Mouse (Mus musculus) cerebral cortex, adult 2 months (tissue): ENCODE data around the gene Iqcf4.

Experiments
- WGBS: fragments of 180-500 bp; shearing (Covaris S2); methylation state at CpG from one replicate; pipeline ENCODE4 v1.1.7; 2018; 5-methylcytosine and 5-hydroxymethylcytosine counted together

Iqcf4 gene

GRCm38 (mm10) chr9:106570896-106571295, at the start of gene Iqcf4:
TSS of gene Iqcf4 (minus strand) at chr9:106570996.
- 89% methylated on average over 7 of the region's 7 CpGs for WGBS

- WGBS, result 67% methylated on average over 3 of the region's 3 CpGs
Measured at GRCm38 (mm10) chr9:106617496-106617895, 46.7 kb upstream of the Iqcf4 start.

GRCm38 (mm10) chr9:106616306-106616705, 45.5 kb upstream of the Iqcf4 start:
- WGBS, result 79% methylated on average over 9 of the region's 9 CpGs

GRCm38 (mm10) chr9:106614616-106615015, 43.8 kb upstream of the Iqcf4 start:
- WGBS, result 58% methylated on average over 3 of the region's 3 CpGs

GRCm38 (mm10) chr9:106613951-106614350, 43.2 kb upstream of the Iqcf4 start:
- WGBS, result 84% methylated on average over 2 of the region's 2 CpGs

GRCm38 (mm10) chr9:106610727-106611126, 39.9 kb upstream of the Iqcf4 start:
- WGBS, result 41% methylated on average over 4 of the region's 4 CpGs

- WGBS, result 16% methylated on average over 8 of the region's 8 CpGs
Measured at GRCm38 (mm10) chr9:106600546-106600945, 29.8 kb upstream of the Iqcf4 start.

GRCm38 (mm10) chr9:106598466-106598865, 27.7 kb upstream of the Iqcf4 start:
- WGBS, result 63% methylated on average over 7 of the region's 7 CpGs

GRCm38 (mm10) chr9:106595836-106596235, 25.0 kb upstream of the Iqcf4 start:
- 29% methylated on average over 7 of the region's 7 CpGs for WGBS

GRCm38 (mm10) chr9:106595402-106595801, 24.6 kb upstream of the Iqcf4 start:
- WGBS, result 10% methylated on average over 4 of the region's 4 CpGs

- WGBS, result 54% methylated on average over 5 of the region's 5 CpGs
Measured at GRCm38 (mm10) chr9:106592158-106592557, 21.4 kb upstream of the Iqcf4 start.

GRCm38 (mm10) chr9:106582552-106582951, 11.8 kb upstream of the Iqcf4 start:
- WGBS, result 42% methylated on average over 1 of the region's 1 CpGs

GRCm38 (mm10) chr9:106580016-106580415, 9.2 kb upstream of the Iqcf4 start:
- WGBS, result 45% methylated on average over 7 of the region's 7 CpGs

GRCm38 (mm10) chr9:106576112-106576511, 5.3 kb upstream of the Iqcf4 start:
- 57% methylated on average over 2 of the region's 2 CpGs for WGBS

GRCm38 (mm10) chr9:106573366-106573765, 2.6 kb upstream of the Iqcf4 start:
- 90% methylated on average over 5 of the region's 5 CpGs for WGBS

GRCm38 (mm10) chr9:106572186-106572585, 1.4 kb upstream of the Iqcf4 start:
- 85% methylated on average over 2 of the region's 2 CpGs for WGBS

- 80% methylated on average over 11 of the region's 11 CpGs for WGBS
Measured at GRCm38 (mm10) chr9:106566437-106566836, 4.4 kb downstream of the Iqcf4 start.

GRCm38 (mm10) chr9:106564025-106564424, 6.8 kb downstream of the Iqcf4 start:
- 50% methylated on average over 8 of the region's 8 CpGs for WGBS

GRCm38 (mm10) chr9:106562291-106562690, 8.5 kb downstream of the Iqcf4 start:
- 91% methylated on average over 11 of the region's 11 CpGs for WGBS

- 96% methylated on average over 5 of the region's 5 CpGs for WGBS
Measured at GRCm38 (mm10) chr9:106561531-106561930, 9.3 kb downstream of the Iqcf4 start, which contains the start of gene Iqcf3. TSS of gene Iqcf3 (minus strand) at chr9:106561631.

- WGBS, result 69% methylated on average over 11 of the region's 11 CpGs
Measured at GRCm38 (mm10) chr9:106534975-106535374, 35.8 kb downstream of the Iqcf4 start.

- WGBS, result 86% methylated on average over 7 of the region's 7 CpGs
Measured at GRCm38 (mm10) chr9:106534296-106534695, 36.5 kb downstream of the Iqcf4 start.

- WGBS, result 14% methylated on average over 3 of the region's 3 CpGs
Measured at GRCm38 (mm10) chr9:106531833-106532232, 39.0 kb downstream of the Iqcf4 start.

- WGBS, result 82% methylated on average over 8 of the region's 8 CpGs
Measured at GRCm38 (mm10) chr9:106519909-106520308, 50.9 kb downstream of the Iqcf4 start.
